Mouse (Mus musculus) adrenal gland, adult 8-10 months (tissue): ENCODE data around the gene Snx27. TPM values are rescaled to one million over a fixed set of nuclear protein-coding genes. Genes with fewer than 3 reads are reported as not detected.

ENCODE experiments used
- DNase-seq: peaks from one replicate; pipeline ENCODE4 v3.0.0; 2022
- total RNA-seq, 4 experiments: library from RNA; stranded (reverse); gene quantifications; 2 replicates each; pipeline ENCODE4 v1.2.4; 2022

Gene Snx27
- total RNA-seq, 4 experiments from 2014 or later, result 47.4 to 56.8 (median 54.8) TPM

- no peak for DNase-seq
Observed at GRCm38 (mm10) chr3:94476301-94477035, 106.0 kb downstream of the Snx27 start.

- DNase-seq, result no peak
Observed at GRCm38 (mm10) chr3:94473567-94474232, 108.8 kb downstream of the Snx27 start.

- DNase-seq, result no peak
Observed at GRCm38 (mm10) chr3:94473115-94473505, 109.4 kb downstream of the Snx27 start.

GRCm38 (mm10) chr3:94472447-94473114, 109.9 kb downstream of the Snx27 start:
- DNase-seq, result no peak

- no peak for DNase-seq
Observed at GRCm38 (mm10) chr3:94468931-94469330, 113.6 kb downstream of the Snx27 start.

- no peak for DNase-seq
Observed at GRCm38 (mm10) chr3:94465632-94466430, 116.7 kb downstream of the Snx27 start.

GRCm38 (mm10) chr3:94463926-94464578, 118.5 kb downstream of the Snx27 start:
- no peak for DNase-seq

- no peak for DNase-seq
Observed at GRCm38 (mm10) chr3:94459834-94460233, 122.7 kb downstream of the Snx27 start.

GRCm38 (mm10) chr3:94457055-94457454, 125.5 kb downstream of the Snx27 start:
- DNase-seq, result no peak

- peak; percentile 78 for DNase-seq
Observed at GRCm38 (mm10) chr3:94456529-94457000, 126.0 kb downstream of the Snx27 start.

GRCm38 (mm10) chr3:94449377-94449776, 133.1 kb downstream of the Snx27 start:
- no peak for DNase-seq

Other genes with a start within 250 kb of the Snx27 start
- gene Them5, start 240.6 kb downstream of the Snx27 start, total RNA-seq, result not detected
- gene C2cd4d, start 220.3 kb downstream of the Snx27 start, total RNA-seq, result under 1 TPM; 0.35 to 0.71 (median 0.51) TPM
- gene Rorc, start 209.9 kb downstream of the Snx27 start, total RNA-seq, result 10 to 100 TPM; 14.6 to 27.6 (median 23.6) TPM
- 1 to 10 TPM in 1 of 4 experiments, under 1 TPM in 3; 0.31 to 1.3 (median 0.78) TPM for gene Lingo4, start 184.2 kb downstream of the Snx27 start, total RNA-seq
- gene Tdrkh, start 169.4 kb downstream of the Snx27 start, total RNA-seq, result 10 to 100 TPM in 3 of 4 experiments, 1 to 10 TPM in 1; 10.0 to 22.5 (median 15.9) TPM
- 10 to 100 TPM; 69.1 to 73.5 (median 71.4) TPM for gene Mrpl9, start 139.4 kb downstream of the Snx27 start, total RNA-seq
- not detected for gene Oaz3, start 138.8 kb downstream of the Snx27 start, total RNA-seq
- gene Celf3, start 104.4 kb downstream of the Snx27 start, total RNA-seq, result 10 to 100 TPM; 17.7 to 38.7 (median 29.4) TPM
- gene Riiad1, start 102.4 kb downstream of the Snx27 start, total RNA-seq, result 1 to 10 TPM; 2.4 to 8.5 (median 3.3) TPM
- not detected for gene Gm10972, start 60.4 kb upstream of the Snx27 start, total RNA-seq
- 10 to 100 TPM; 14.5 to 18.2 (median 16.9) TPM for gene Tuft1, start 76.2 kb upstream of the Snx27 start, total RNA-seq
- 10 to 100 TPM in 1 of 4 experiments, 1 to 10 TPM in 3; 5.4 to 11.5 (median 6.4) TPM for gene Selenbp2, start 110.8 kb upstream of the Snx27 start, total RNA-seq
- 1 to 10 TPM in 3 of 4 experiments, under 1 TPM in 1; 0.73 to 3.5 (median 1.5) TPM for gene Cgn, start 203.8 kb upstream of the Snx27 start, total RNA-seq